Mouse (Mus musculus) liver, embryonic 16.5 days (tissue): Measurements from ENCODE around the gene Gm49345. TPM values are rescaled to one million over a fixed set of nuclear protein-coding genes. Genes with fewer than 3 reads are reported as not detected.

Experiments used
- ATAC-seq: fragments of 200-750 bp; cut with Nextera tagmentation; 2 replicates; pipeline ENCODE4 v1.8.0; 2017; ENCODE audit warnings: low read depth, mild to moderate bottlenecking, moderate number of reproducible peaks, moderate library complexity
- H3K27ac ChIP-seq: fragments of 300-500 bp; sonication (generic); 2 replicates; pipeline ENCODE4 v1.5.1; 2014; ENCODE audit warnings: mild to moderate bottlenecking, low read length
- H3K27me3 ChIP-seq: fragments of 300-500 bp; sonication (generic); 2 replicates; pipeline ENCODE4 v1.6.1; 2014; ENCODE audit warnings: low read depth, low read length, mixed read lengths; ENCODE audit not compliant: control insufficient read depth, insufficient read depth
- H3K36me3 ChIP-seq: fragments of 300-500 bp; sonication (generic); 2 replicates; pipeline ENCODE4 v1.6.1; 2014; ENCODE audit warnings: mild to moderate bottlenecking; ENCODE audit not compliant: control insufficient read depth, insufficient read depth
- H3K4me1 ChIP-seq: fragments of 300-500 bp; sonication (generic); 2 replicates; pipeline ENCODE4 v1.6.1; 2014; ENCODE audit warnings: low read depth, low read length, mixed read lengths; ENCODE audit not compliant: control insufficient read depth
- H3K4me2 ChIP-seq: fragments of 300-500 bp; sonication (generic); 2 replicates; pipeline ENCODE4 v1.6.1; 2014; ENCODE audit warnings: low read depth, low read length, mixed read lengths
- H3K4me3 ChIP-seq: fragments of 300-500 bp; sonication (generic); 2 replicates; pipeline ENCODE4 v1.5.1; 2014; ENCODE audit warnings: low read depth, mild to moderate bottlenecking, low read length
- H3K9ac ChIP-seq: fragments of 300-500 bp; sonication (generic); 2 replicates; pipeline ENCODE4 v1.6.1; 2014; ENCODE audit warnings: low read depth, low read length
- H3K9me3 ChIP-seq: fragments of 300-500 bp; sonication (generic); replicated peaks from 2 replicates; pipeline ENCODE4 v1.6.1; 2016; ENCODE audit warnings: low read length; ENCODE audit not compliant: control insufficient read depth
- WGBS: fragments of 180-500 bp; shearing (Covaris S2); extraction: QIAGEN DNeasy Blood & Tissue Kit; methylation state at CpG from one replicate; pipeline ENCODE4 v1.1.7; 2014; ENCODE audit not compliant: insufficient replicate concordance; 5-methylcytosine and 5-hydroxymethylcytosine counted together
- polyA plus RNA-seq: library from polyadenylated mRNA; unstranded; fragments of >200 nt; fragmentation: Nextera tagmentation; extraction: Ambion mirVana; gene quantifications from 2 replicates; pipeline ENCODE4 v1.2.1, GENCODE M21; 2015

Gene Gm49345
- polyA plus RNA-seq, 1 experiment from 2014 or later, result not detected

DNA sequence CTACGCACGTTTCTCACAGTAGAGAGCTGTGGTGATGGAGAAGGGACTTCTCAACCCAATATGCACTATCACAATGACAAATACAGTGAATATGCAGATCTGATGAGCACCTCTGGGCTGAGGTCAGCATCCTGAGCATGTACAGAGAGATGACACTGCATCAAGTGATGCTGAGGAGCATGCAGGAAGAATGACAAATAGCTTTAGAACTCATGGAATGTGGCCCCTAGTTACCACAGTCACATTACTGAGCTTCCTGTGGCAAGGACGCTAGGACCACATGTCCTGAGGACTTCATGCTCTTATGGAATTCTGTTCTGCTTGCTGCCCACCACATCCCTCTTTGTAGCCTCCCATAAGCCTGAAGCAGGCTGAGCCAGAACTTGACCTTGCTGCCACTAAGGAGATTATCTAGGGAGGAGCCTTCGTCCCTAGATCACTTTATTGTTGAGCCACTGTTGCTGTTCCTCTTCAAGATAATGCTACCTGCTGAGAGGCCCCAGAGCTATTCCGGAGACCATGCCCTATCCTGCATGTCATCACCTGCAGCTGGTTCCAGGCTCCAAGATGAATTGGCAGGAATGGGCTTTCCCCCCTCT is 64.9 kb downstream of the Gm49345 start:
- no peak overlapping the region for H3K27ac ChIP-seq
- no peaks in the 10 kb centered on the region for H3K9me3 ChIP-seq
- 52% methylated on average over 5 of the region's 5 CpGs for WGBS
- H3K4me1 ChIP-seq, result no peaks in the 10 kb centered on the region
- H3K9ac ChIP-seq, result no peak overlapping the region
- no peak overlapping the region for H3K4me2 ChIP-seq
- H3K27me3 ChIP-seq, result no peaks in the 10 kb centered on the region
- no peak for ATAC-seq
- H3K36me3 ChIP-seq, result no peaks in the 10 kb centered on the region
- H3K4me3 ChIP-seq, result no peak overlapping the region

DNA sequence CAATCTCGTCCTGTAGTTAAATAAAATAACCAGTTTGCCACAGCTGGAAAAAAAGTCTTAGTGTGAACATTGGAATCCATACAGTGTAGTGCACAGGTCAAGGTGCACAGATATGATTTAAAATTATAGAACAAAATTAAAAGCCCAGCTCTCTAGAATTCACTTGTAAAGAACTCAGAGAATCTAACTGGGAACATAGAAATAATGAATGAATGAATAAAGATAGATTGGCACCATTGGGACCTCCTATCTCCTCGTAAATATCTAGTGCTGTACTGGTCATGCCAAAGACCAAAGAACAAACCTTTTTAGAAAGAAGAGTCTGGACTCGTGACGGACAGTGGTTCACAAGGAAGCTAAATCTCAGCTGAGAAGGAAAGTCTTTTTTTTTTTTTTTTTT is 83.8 kb downstream of the Gm49345 start, which contains the start of gene Zfp748:
Gene Zfp748, minus strand, starts transcription at position 101 of the 400 bp plus-strand sequence.
- Histone ChIP-seq H3K4me1 (peaks cover 7% of the 10 kb centered on the region), H3K27me3 (no peaks in the 10 kb centered on the region), H3K4me3 (peak within 1 kb of the TSS; percentile 85), H3K9me3 (no peaks in the 10 kb centered on the region), H3K9ac (peak within 1 kb of the TSS; percentile 84), H3K36me3 (no peaks in the 10 kb centered on the region), H3K4me2 (peak within 1 kb of the TSS; percentile 70), H3K27ac (peak within 1 kb of the TSS; percentile 83)
- no peak for ATAC-seq
- WGBS, result 71% methylated on average over 4 of the region's 4 CpGs

DNA sequence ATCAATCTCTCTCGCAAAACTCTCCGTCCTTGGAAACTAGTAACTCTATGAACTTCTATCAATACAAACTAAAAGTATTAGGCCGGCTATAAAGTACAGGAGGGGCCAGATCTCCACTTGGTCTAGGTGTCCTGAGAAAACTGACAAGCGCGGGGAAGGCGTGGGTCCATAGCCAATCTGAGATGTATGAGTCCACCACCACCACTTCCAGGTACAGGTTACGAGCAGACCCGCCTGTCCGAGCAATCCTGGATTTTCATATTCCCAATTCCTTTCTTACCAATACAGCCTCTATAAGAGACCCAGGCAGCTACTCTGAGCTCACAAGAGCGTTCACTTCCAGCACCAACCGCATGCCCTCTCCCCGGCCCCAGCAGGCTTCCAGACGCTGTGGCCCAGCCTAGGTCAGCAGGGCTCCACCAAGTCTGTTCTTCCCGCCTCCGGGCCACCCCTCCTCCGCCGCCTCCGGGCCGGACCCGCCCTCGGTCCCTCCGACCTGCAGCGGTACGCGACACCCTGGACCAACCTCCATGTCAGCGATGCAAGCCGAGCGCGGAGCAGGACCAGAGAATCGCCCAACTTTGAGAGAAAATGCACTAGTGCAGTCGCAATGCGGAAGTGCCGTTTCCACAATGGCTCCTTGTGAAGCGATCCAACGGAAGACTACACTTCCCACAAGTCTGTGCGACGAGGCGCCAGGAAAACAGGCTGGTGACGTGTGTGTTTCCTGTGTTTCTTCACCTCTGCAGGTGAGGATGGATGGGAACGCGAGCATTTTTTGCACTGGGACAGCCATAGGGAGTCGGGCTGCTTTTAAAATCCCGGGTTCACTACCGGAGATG is 84.8 kb downstream of the Gm49345 start:
- ATAC-seq, result peak; percentile 96
- peak overlapping the region; percentile 84 for H3K9ac ChIP-seq
- H3K4me2 ChIP-seq, result peak overlapping the region; percentile 70
- 1% methylated on average over 44 of the region's 44 CpGs for WGBS
- H3K9me3 ChIP-seq, result no peaks in the 10 kb centered on the region
- H3K4me3 ChIP-seq, result peak overlapping the region; percentile 85
- peak overlapping the region; percentile 83 for H3K27ac ChIP-seq
- H3K27me3 ChIP-seq, result no peaks in the 10 kb centered on the region
- H3K36me3 ChIP-seq, result no peaks in the 10 kb centered on the region
- H3K4me1 ChIP-seq, result peaks cover 7% of the 10 kb centered on the region

DNA sequence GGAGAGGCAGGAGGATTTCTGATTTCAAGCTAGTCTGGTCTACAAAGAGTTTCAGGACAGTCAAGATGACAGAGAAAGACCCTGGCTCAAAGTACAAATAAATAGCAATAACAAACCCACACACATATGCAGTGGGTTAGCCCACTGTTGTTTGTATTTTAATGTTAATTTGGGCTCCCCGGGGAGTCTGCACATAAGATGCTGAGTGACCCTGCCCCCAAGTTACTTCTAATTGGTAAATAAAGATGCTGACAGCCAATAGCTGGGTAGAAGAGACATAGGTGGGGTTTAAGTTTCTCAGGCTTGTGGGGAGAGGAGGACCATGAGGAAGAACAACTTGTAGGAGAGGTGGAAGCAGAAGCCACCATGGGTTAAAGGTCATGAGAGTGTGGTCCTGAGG is 91.6 kb downstream of the Gm49345 start:
- Histone ChIP-seq H3K27me3 (no peaks in the 10 kb centered on the region), H3K9me3 (no peaks in the 10 kb centered on the region; the same call in 1 of the 2 replicates), H3K9ac (no peak overlapping the region), H3K36me3 (peaks cover 29% of the 10 kb centered on the region), H3K4me3 (no peak overlapping the region), H3K4me1 (no peaks in the 10 kb centered on the region), H3K27ac (no peak overlapping the region), H3K4me2 (no peak overlapping the region)
- no peak for ATAC-seq
- 74% methylated on average over 1 of the region's 1 CpGs for WGBS

Other genes with a start within 250 kb of the Gm49345 start
- 1.5 and 2.1 TPM in 2 replicates for gene Zfp429, start 237.9 kb downstream of the Gm49345 start, polyA plus RNA-seq
- 0.09 and 0.14 TPM in 2 replicates for gene Zfp459, start 216.4 kb downstream of the Gm49345 start, polyA plus RNA-seq
- 7.3 and 7.7 TPM in 2 replicates for gene Zfp874a, start 186.1 kb downstream of the Gm49345 start, polyA plus RNA-seq
- gene Zfp874b, start 153.5 kb downstream of the Gm49345 start, polyA plus RNA-seq, result 3.0 and 3.2 TPM in 2 replicates
- gene Zfp58, start 137.2 kb downstream of the Gm49345 start, polyA plus RNA-seq, result 2.3 and 3.0 TPM in 2 replicates
- not detected in 2 replicates for gene Gm26965, start 111.6 kb downstream of the Gm49345 start, polyA plus RNA-seq
- gene Zfp87, start 111.6 kb downstream of the Gm49345 start, polyA plus RNA-seq, result 6.3 and 7.8 TPM in 2 replicates
- gene Zfp748, start 83.9 kb downstream of the Gm49345 start, polyA plus RNA-seq, result 3.9 and 4.0 TPM in 2 replicates
- 1.1 TPM in 2 replicates for gene Zfp729b, start 28.1 kb downstream of the Gm49345 start, polyA plus RNA-seq
- gene Zfp729a, start within 50 bp of the Gm49345 start, polyA plus RNA-seq, result 0.77 and 0.99 TPM in 2 replicates
- 2.5 and 2.8 TPM in 2 replicates for gene Zfp738, start 49.3 kb upstream of the Gm49345 start, polyA plus RNA-seq
- 1.4 TPM in 2 replicates for gene Zfp65, start 91.4 kb upstream of the Gm49345 start, polyA plus RNA-seq
- 0.81 and 0.93 TPM in 2 replicates for gene Zfp85, start 117.5 kb upstream of the Gm49345 start, polyA plus RNA-seq
- 0.33 and 0.46 TPM in 2 replicates for gene Zfp493, start 141.9 kb upstream of the Gm49345 start, polyA plus RNA-seq
- 1.0 and 1.1 TPM in 2 replicates for gene Zfp273, start 176.0 kb upstream of the Gm49345 start, polyA plus RNA-seq
- gene Gm10037, start 193.3 kb upstream of the Gm49345 start, polyA plus RNA-seq, result 0.19 TPM in 1 of 2 replicates, not detected in the other
- gene BC048507, start 225.6 kb upstream of the Gm49345 start, polyA plus RNA-seq, result not detected in 2 replicates